Mouse (Mus musculus) heart, embryonic 10.5 days (tissue): ENCODE data around the gene Trim25. TPM values are rescaled to one million over a fixed set of nuclear protein-coding genes. Genes with fewer than 3 reads are reported as not detected.

ENCODE experiments used
- DNase-seq: peaks from one replicate; pipeline ENCODE4 v3.0.0-alpha.2; 2017; ENCODE audit warnings: low spot score
- H3K27ac ChIP-seq: fragments of 300-500 bp; sonication (generic); 2 replicates; pipeline ENCODE4 v1.5.1; 2016; ENCODE audit warnings: mild to moderate bottlenecking
- H3K27me3 ChIP-seq: fragments of 300-500 bp; sonication (generic); 2 replicates; pipeline ENCODE4 v1.6.1; 2016; ENCODE audit warnings: mild to moderate bottlenecking; ENCODE audit not compliant: poor library complexity, insufficient read depth, severe bottlenecking
- H3K36me3 ChIP-seq: fragments of 300-500 bp; sonication (generic); 2 replicates; pipeline ENCODE4 v1.6.1; 2016; ENCODE audit warnings: mild to moderate bottlenecking, moderate library complexity
- H3K4me1 ChIP-seq: fragments of 300-500 bp; sonication (generic); 2 replicates; pipeline ENCODE4 v1.6.1; 2016; ENCODE audit warnings: mild to moderate bottlenecking
- H3K4me3 ChIP-seq: fragments of 300-500 bp; sonication (generic); 2 replicates; pipeline ENCODE4 v1.5.1; 2016; ENCODE audit warnings: mild to moderate bottlenecking, moderate library complexity
- H3K9me3 ChIP-seq: fragments of 300-500 bp; sonication (generic); 2 replicates; pipeline ENCODE4 v1.6.1; 2016; ENCODE audit warnings: mild to moderate bottlenecking, moderate library complexity
- WGBS: fragments of 180-500 bp; shearing (Covaris S2); methylation state at CpG from one replicate; pipeline ENCODE4 v1.1.7; 2016; 5-methylcytosine and 5-hydroxymethylcytosine counted together
- polyA plus RNA-seq: library from polyadenylated mRNA; unstranded; fragments of >200 nt; fragmentation: Nextera tagmentation; extraction: Ambion mirVana; gene quantifications from 2 replicates; pipeline ENCODE4 v1.2.1, GENCODE M21; 2016

Trim25 gene
- polyA plus RNA-seq, 1 experiment from 2014 or later = 12.7 TPM

DNA sequence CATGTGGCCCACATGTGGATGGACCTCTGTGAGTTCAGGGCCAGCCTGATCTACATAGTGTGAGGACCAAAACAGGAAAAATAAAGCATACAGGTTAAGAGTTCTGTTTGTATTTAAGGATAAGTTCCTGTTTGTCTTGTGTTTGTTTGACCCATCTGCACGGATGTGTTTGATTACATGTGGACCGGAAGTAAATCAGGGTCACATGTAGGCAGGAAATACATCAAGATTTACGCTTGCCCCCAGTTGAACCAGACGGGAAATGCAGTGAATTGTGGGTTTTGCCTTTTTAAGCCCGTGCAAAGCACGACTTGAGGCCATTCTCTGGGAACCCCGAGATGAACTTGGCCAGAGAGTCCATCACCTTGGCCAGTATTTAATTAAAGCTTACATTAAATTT lies 62.2 kb downstream of the Trim25 start:
- H3K9me3 ChIP-seq = no peaks in the 10 kb centered on the region
- H3K4me3 ChIP-seq = no peak overlapping the region
- no peak for DNase-seq
- peaks cover 29% of the 10 kb centered on the region for H3K4me1 ChIP-seq
- peaks cover 7% of the 10 kb centered on the region for H3K36me3 ChIP-seq
- H3K27ac ChIP-seq = no peak overlapping the region
- no peaks in the 10 kb centered on the region for H3K27me3 ChIP-seq
- WGBS = 89% methylated on average over 7 of the region's 7 CpGs

GRCm38 (mm10) chr11:89064312-89064711 lies 65.1 kb downstream of the Trim25 start:
- no peaks in the 10 kb centered on the region for H3K9me3 ChIP-seq
- H3K4me1 ChIP-seq = peaks cover 23% of the 10 kb centered on the region
- no peak for DNase-seq
- H3K27ac ChIP-seq = no peak overlapping the region
- H3K4me3 ChIP-seq = no peak overlapping the region
- H3K27me3 ChIP-seq = no peaks in the 10 kb centered on the region
- no peaks in the 10 kb centered on the region for H3K36me3 ChIP-seq
- 73% methylated on average over 6 of the region's 6 CpGs for WGBS

DNA sequence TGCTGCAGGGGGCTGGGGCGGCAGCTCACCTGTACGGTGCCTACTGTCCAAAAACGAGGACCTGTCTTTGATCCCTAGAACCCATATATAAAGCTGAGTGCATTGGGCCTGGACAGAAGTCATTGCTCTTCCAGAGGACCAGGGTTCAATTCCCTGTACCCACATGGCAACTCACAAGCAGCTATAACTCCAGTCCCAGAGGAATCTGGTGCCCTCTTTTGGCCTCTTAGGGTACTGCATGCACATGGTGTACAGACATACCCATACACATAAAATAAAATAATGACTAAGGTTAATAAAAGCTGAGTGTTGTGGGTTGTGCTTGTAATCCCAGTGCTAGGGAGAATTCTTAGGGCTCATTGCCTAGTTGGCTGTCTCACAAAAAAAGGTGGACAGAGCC lies 66.1 kb downstream of the Trim25 start:
- H3K9me3 ChIP-seq = no peaks in the 10 kb centered on the region
- WGBS = 90% methylated on average over 3 of the region's 3 CpGs
- no peak for DNase-seq

GRCm38 (mm10) chr11:89066126-89066525 lies 67.0 kb downstream of the Trim25 start:
- H3K36me3 ChIP-seq = no peaks in the 10 kb centered on the region
- 77% methylated on average over 6 of the region's 6 CpGs for WGBS
- no peak overlapping the region for H3K4me3 ChIP-seq
- H3K4me1 ChIP-seq = peaks cover 8% of the 10 kb centered on the region; the same call in 1 of the 2 replicates
- no peaks in the 10 kb centered on the region for H3K9me3 ChIP-seq
- no peaks in the 10 kb centered on the region for H3K27me3 ChIP-seq
- H3K27ac ChIP-seq = no peak overlapping the region
- DNase-seq = no peak

More for the DNA sequence above, 66.1 kb downstream of the Trim25 start:
- H3K36me3 ChIP-seq = no peaks in the 10 kb centered on the region
- no peaks in the 10 kb centered on the region for H3K27me3 ChIP-seq
- no peak overlapping the region for H3K4me3 ChIP-seq
- peaks cover 13% of the 10 kb centered on the region; the same call in 1 of the 2 replicates for H3K4me1 ChIP-seq
- H3K27ac ChIP-seq = no peak overlapping the region

GRCm38 (mm10) chr11:89066750-89067149 lies 67.6 kb downstream of the Trim25 start, which contains the start of gene Dgke:
Gene Dgke, minus strand, starts transcription at chr11:89066850.
- no peak within 1 kb of the TSS; the same call in 1 of the 2 replicates for H3K27ac ChIP-seq
- no peak for DNase-seq
- H3K27me3 ChIP-seq = no peaks in the 10 kb centered on the region
- peaks cover 8% of the 10 kb centered on the region; the same call in 1 of the 2 replicates for H3K4me1 ChIP-seq
- H3K4me3 ChIP-seq = no peak within 1 kb of the TSS
- 92% methylated on average over 1 of the region's 1 CpGs for WGBS
- no peaks in the 10 kb centered on the region for H3K36me3 ChIP-seq
- no peaks in the 10 kb centered on the region for H3K9me3 ChIP-seq

- peaks cover 8% of the 10 kb centered on the region; the same call in 1 of the 2 replicates for H3K4me1 ChIP-seq
- no peaks in the 10 kb centered on the region for H3K27me3 ChIP-seq
- H3K4me3 ChIP-seq = no peak overlapping the region
- no peak for DNase-seq
- H3K36me3 ChIP-seq = no peaks in the 10 kb centered on the region
- H3K9me3 ChIP-seq = no peaks in the 10 kb centered on the region
- WGBS = 63% methylated on average over 6 of the region's 6 CpGs
- no peak overlapping the region; the same call in 1 of the 2 replicates for H3K27ac ChIP-seq
Observed at GRCm38 (mm10) chr11:89067301-89067822, 68.2 kb downstream of the Trim25 start.

DNA sequence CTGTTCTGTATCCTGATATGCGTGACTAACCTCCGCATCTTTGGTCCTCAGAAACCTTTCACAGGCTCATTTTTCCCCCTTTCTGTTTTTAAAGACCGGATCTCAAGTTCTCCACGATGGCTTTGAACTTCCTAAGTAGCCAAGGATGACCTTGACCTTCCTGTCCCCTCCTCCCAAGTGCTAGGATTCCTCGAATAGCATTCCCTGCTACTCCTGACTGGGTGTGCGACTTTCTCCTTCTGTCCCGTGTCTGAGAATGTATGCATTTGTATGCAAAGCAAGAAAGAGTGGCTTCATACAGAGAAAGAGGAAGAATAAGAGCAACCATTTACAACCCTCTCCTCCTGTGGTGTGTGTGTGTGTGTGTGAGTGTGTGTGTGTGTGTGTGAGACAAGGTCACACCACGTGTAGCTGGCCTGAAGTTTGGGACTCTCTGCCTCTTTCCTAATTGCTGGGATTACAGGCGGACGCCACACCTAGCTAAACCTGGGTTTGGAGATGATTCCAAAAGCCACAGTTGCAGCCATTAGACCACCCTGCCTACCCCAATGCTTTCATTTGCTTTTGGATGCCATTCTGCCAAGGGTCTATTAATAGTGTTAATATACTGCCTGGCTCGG lies 68.8 kb downstream of the Trim25 start:
- no peak overlapping the region for H3K27ac ChIP-seq

DNA sequence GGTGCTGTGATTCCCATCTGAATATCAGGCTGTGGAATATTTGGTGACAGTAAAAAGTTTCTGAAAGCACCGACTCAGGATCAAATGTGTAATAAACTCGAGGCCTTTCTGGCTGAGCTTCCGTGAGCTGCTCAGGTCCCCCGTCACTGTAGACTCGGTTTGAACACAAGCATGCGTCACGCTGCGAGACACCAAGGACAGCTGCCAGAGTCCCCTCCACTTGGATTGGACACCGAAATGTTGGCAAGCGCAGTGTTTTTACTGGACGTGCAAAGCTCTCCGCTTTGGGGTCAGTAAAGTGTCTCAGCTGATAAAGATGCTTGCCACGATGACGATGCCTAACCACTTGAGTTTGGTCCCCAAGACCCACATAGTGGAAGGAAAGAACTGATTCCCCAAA lies 69.5 kb downstream of the Trim25 start:
- Histone ChIP-seq H3K9me3 (no peaks in the 10 kb centered on the region), H3K4me3 (no peak overlapping the region), H3K27me3 (no peaks in the 10 kb centered on the region), H3K36me3 (no peaks in the 10 kb centered on the region), H3K4me1 (peaks cover 8% of the 10 kb centered on the region; the same call in 1 of the 2 replicates), H3K27ac (no peak overlapping the region)
- WGBS = 85% methylated on average over 14 of the region's 14 CpGs
- no peak for DNase-seq

More for the DNA sequence above, 68.8 kb downstream of the Trim25 start:
- 63% methylated on average over 11 of the region's 11 CpGs for WGBS
- Histone ChIP-seq H3K4me3 (no peak overlapping the region), H3K36me3 (no peaks in the 10 kb centered on the region), H3K9me3 (no peaks in the 10 kb centered on the region), H3K4me1 (peaks cover 8% of the 10 kb centered on the region; the same call in 1 of the 2 replicates), H3K27me3 (no peaks in the 10 kb centered on the region)
- no peak for DNase-seq

DNA sequence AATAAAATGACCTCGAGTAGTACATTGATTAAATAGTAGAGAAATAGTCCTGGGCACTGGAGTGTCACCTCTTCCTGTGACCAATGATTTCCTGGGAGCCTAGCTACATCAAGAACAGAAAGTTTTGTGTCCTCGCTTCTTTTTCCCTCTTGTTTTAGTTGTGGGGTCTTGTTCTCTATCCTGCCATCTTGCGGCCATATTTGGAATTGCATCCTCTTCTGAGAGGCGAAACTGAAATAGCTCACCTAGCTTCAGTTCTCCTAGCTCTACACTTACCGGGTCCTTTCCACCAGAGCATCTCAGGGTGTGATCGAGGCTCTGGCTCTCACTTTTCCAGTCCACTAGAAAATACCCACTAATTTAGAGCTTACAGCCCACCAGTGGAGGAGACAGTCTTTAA lies 70.1 kb downstream of the Trim25 start:
- DNase-seq = no peak
- Histone ChIP-seq H3K27ac (no peak overlapping the region), H3K9me3 (no peaks in the 10 kb centered on the region), H3K27me3 (no peaks in the 10 kb centered on the region), H3K36me3 (no peaks in the 10 kb centered on the region), H3K4me3 (no peak overlapping the region), H3K4me1 (peaks cover 8% of the 10 kb centered on the region; the same call in 1 of the 2 replicates)
- 24% methylated on average over 6 of the region's 6 CpGs for whole genome bisulfite sequencing

Other genes starting within 250 kb of the Trim25 start
- 26.6 and 39.9 TPM in 2 replicates for gene Akap1, start 134.8 kb upstream of the Trim25 start, polyA plus RNA-seq
- 56.2 and 61.9 TPM in 2 replicates for gene Scpep1, start 43.9 kb upstream of the Trim25 start, polyA plus RNA-seq
- gene Elobl, start 32.4 kb upstream of the Trim25 start, polyA plus RNA-seq = not detected in 2 replicates
- gene Coil, start 29.1 kb upstream of the Trim25 start, polyA plus RNA-seq = 15.4 and 19.2 TPM in 2 replicates
- gene Dgke, start 67.5 kb downstream of the Trim25 start, polyA plus RNA-seq = 5.3 and 8.1 TPM in 2 replicates
- gene Gm525, start 74.5 kb downstream of the Trim25 start, polyA plus RNA-seq = not detected in 2 replicates